Mouse (Mus musculus) ES-Bruce4 (cell line): ENCODE measurements at regions not wholly inside any gene's neighbourhood (a gene's known extent, or its start where the extent isn't known, plus 50 kb on each side); places are given as distances from the start of the nearest gene placed in this dataset.

Source experiments
- H3K27ac ChIP-seq: 2 replicates; pipeline ENCODE4 v1.5.1; 2012; ENCODE audit warnings: low read length, inconsistent platforms; ENCODE audit not compliant: insufficient read depth
- H3K27me3 ChIP-seq: 2 replicates; pipeline ENCODE4 v1.6.1; 2012; ENCODE audit warnings: mild to moderate bottlenecking, low read length, inconsistent platforms; ENCODE audit not compliant: control insufficient read depth, poor library complexity, insufficient read depth, severe bottlenecking
- H3K36me3 ChIP-seq: 2 replicates; pipeline ENCODE4 v1.6.1; 2012; ENCODE audit warnings: inconsistent platforms, mild to moderate bottlenecking, low read length, moderate library complexity; ENCODE audit not compliant: control insufficient read depth, poor library complexity, insufficient read depth, severe bottlenecking
- H3K4me1 ChIP-seq: one replicate; pipeline ENCODE4 v1.8.1; 2011; ENCODE audit warnings: low read length; ENCODE audit not compliant: control insufficient read depth, insufficient read depth
- H3K4me3 ChIP-seq: 2 replicates; pipeline ENCODE4 v1.5.1; 2011; ENCODE audit warnings: low read depth, mild to moderate bottlenecking, low read length
- H3K9ac ChIP-seq: 2 replicates; pipeline ENCODE4 v1.6.1; 2012; ENCODE audit warnings: low read depth, mild to moderate bottlenecking, inconsistent platforms; ENCODE audit not compliant: poor library complexity, severe bottlenecking
- H3K9me3 ChIP-seq: replicated peaks from 2 replicates; pipeline ENCODE4 v1.6.1; 2012; ENCODE audit warnings: mild to moderate bottlenecking, low read length, inconsistent platforms; ENCODE audit not compliant: control insufficient read depth, poor library complexity, insufficient read depth, severe bottlenecking
- CTCF ChIP-seq: IDR thresholded peaks from one replicate; pipeline ENCODE4 v1.8.1; 2011; ENCODE audit warnings: low read depth, low read length
- EP300 ChIP-seq: IDR thresholded peaks from 2 replicates; pipeline ENCODE4 v1.6.1; 2011; ENCODE audit warnings: low read depth, low read length; ENCODE audit not compliant: insufficient read depth
- POLR2A ChIP-seq: IDR thresholded peaks from one replicate; pipeline ENCODE4 v1.8.1; 2011; ENCODE audit warnings: low read length; ENCODE audit not compliant: insufficient read depth

GRCm38 (mm10) chr1:73516441-73516840, 500.7 kb upstream of the Tnp1 start:
- no peak for TF ChIP-seq EP300
- TF ChIP-seq CTCF = no peak
- TF ChIP-seq POLR2A = no peak
- Histone ChIP-seq H3K9ac (no peak overlapping the region), H3K27ac (no peak overlapping the region), H3K9me3 (no peaks in the 10 kb centered on the region), H3K36me3 (no peaks in the 10 kb centered on the region), H3K4me1 (no peaks in the 10 kb centered on the region), H3K4me3 (no peak overlapping the region), H3K27me3 (no peaks in the 10 kb centered on the region)

GRCm38 (mm10) chr1:73515781-73516180, 500.1 kb upstream of the Tnp1 start:
- no peak overlapping the region for H3K9ac ChIP-seq
- H3K27ac ChIP-seq = no peak overlapping the region
- no peaks in the 10 kb centered on the region for H3K36me3 ChIP-seq
- H3K27me3 ChIP-seq = no peaks in the 10 kb centered on the region
- H3K9me3 ChIP-seq = no peaks in the 10 kb centered on the region
- H3K4me1 ChIP-seq = no peaks in the 10 kb centered on the region
- no peak for TF ChIP-seq POLR2A
- TF ChIP-seq CTCF = no peak
- TF ChIP-seq EP300 = no peak
- no peak overlapping the region for H3K4me3 ChIP-seq

GRCm38 (mm10) chr1:73513822-73514221, 498.1 kb upstream of the Tnp1 start:
- no peaks in the 10 kb centered on the region for H3K36me3 ChIP-seq
- no peaks in the 10 kb centered on the region for H3K9me3 ChIP-seq
- H3K4me1 ChIP-seq = no peaks in the 10 kb centered on the region
- H3K4me3 ChIP-seq = no peak overlapping the region
- H3K27ac ChIP-seq = no peak overlapping the region
- no peak overlapping the region for H3K9ac ChIP-seq
- no peaks in the 10 kb centered on the region for H3K27me3 ChIP-seq
- TF ChIP-seq EP300 (no peak), CTCF (no peak), POLR2A (no peak)

- H3K9ac ChIP-seq = no peak overlapping the region
- no peaks in the 10 kb centered on the region for H3K4me1 ChIP-seq
- H3K4me3 ChIP-seq = no peak overlapping the region
- TF ChIP-seq POLR2A = no peak
- TF ChIP-seq EP300 = no peak
- H3K36me3 ChIP-seq = no peaks in the 10 kb centered on the region
- no peaks in the 10 kb centered on the region for H3K27me3 ChIP-seq
- H3K27ac ChIP-seq = no peak overlapping the region
- no peaks in the 10 kb centered on the region for H3K9me3 ChIP-seq
Observed at GRCm38 (mm10) chr1:73512836-73513235, 497.1 kb upstream of the Tnp1 start.

GRCm38 (mm10) chr1:73507071-73507754, 491.5 kb upstream of the Tnp1 start:
- H3K9ac ChIP-seq = no peak overlapping the region
- H3K36me3 ChIP-seq = no peaks in the 10 kb centered on the region
- no peak overlapping the region for H3K27ac ChIP-seq
- no peaks in the 10 kb centered on the region for H3K4me1 ChIP-seq
- H3K27me3 ChIP-seq = no peaks in the 10 kb centered on the region
- no peak for TF ChIP-seq EP300
- TF ChIP-seq CTCF = no peak
- TF ChIP-seq POLR2A = no peak
- no peaks in the 10 kb centered on the region for H3K9me3 ChIP-seq
- no peak overlapping the region for H3K4me3 ChIP-seq

- no peak overlapping the region for H3K27ac ChIP-seq
- TF ChIP-seq EP300 (no peak), CTCF (no peak), POLR2A (no peak)
- no peak overlapping the region for H3K4me3 ChIP-seq
- H3K9me3 ChIP-seq = no peaks in the 10 kb centered on the region
- H3K36me3 ChIP-seq = no peaks in the 10 kb centered on the region
- H3K4me1 ChIP-seq = no peaks in the 10 kb centered on the region
- no peak overlapping the region for H3K9ac ChIP-seq
- no peaks in the 10 kb centered on the region for H3K27me3 ChIP-seq
Observed at GRCm38 (mm10) chr1:73503611-73504010, 487.9 kb upstream of the Tnp1 start.

- no peaks in the 10 kb centered on the region for H3K4me1 ChIP-seq
Observed at GRCm38 (mm10) chr1:73500671-73501070, 485.0 kb upstream of the Tnp1 start.

More at GRCm38 (mm10) chr1:73500671-73501070, 485.0 kb upstream of the Tnp1 start:
- H3K9me3 ChIP-seq = no peaks in the 10 kb centered on the region
- H3K9ac ChIP-seq = no peak overlapping the region
- H3K27me3 ChIP-seq = no peaks in the 10 kb centered on the region
- H3K27ac ChIP-seq = no peak overlapping the region
- TF ChIP-seq CTCF (no peak), EP300 (no peak), POLR2A (no peak)
- H3K36me3 ChIP-seq = no peaks in the 10 kb centered on the region
- no peak overlapping the region for H3K4me3 ChIP-seq
